Mouse (Mus musculus): ENCODE results near the gene Vmn2r11. TPM values are rescaled to one million over a fixed set of nuclear protein-coding genes. Genes with fewer than 3 reads are reported as not detected.

The Vmn2r11 gene
- not detected for total RNA-seq (2023)

GRCm38 (mm10) chr5:109059469-109059868 lies at the start of gene Vmn2r11:
Gene Vmn2r11 (minus strand): TSS chr5:109059569.

GRCm38 (mm10) chr5:109097850-109098249 lies 38.5 kb upstream of the Vmn2r11 start, which contains the start of gene Vmn2r12:
Gene Vmn2r12 (minus strand): TSS chr5:109097950.

DNA sequence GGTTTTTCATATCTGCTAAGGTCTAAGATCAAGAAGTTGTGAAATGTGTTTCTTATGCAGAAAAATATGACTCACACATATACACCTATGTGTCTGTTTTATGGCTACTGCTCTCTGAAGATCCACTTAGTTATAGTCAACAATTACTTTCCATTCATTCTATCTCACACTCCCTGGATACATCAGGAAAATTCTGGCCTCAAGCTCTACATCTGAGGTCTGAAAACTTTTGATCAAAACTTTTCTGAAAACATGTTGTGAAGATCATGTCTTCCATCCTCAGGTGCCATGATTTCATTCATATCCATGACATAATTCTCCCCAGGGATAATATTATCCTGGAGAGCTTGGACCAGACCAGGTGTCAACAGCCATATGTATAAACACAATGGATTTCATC lies 52.9 kb downstream of the Vmn2r11 start, which contains the start of gene Vmn2r10:
TSS of gene Vmn2r10 (minus strand) at position 101 of the 400 bp plus-strand sequence.

Other genes with a start within 250 kb of the Vmn2r11 start
- not detected for gene Vmn2r9, start 207.0 kb downstream of the Vmn2r11 start, total RNA-seq (2023)
- gene Vmn2r10, start 53.0 kb downstream of the Vmn2r11 start, total RNA-seq (2023) = not detected
- gene Vmn2r12, start 38.4 kb upstream of the Vmn2r11 start, total RNA-seq (2023) = not detected
- not detected for gene Vmn2r13, start 132.6 kb upstream of the Vmn2r11 start, total RNA-seq (2023)
- not detected for gene Vmn2r14, start 165.1 kb upstream of the Vmn2r11 start, total RNA-seq (2023)
- gene Vmn2r15, start 238.1 kb upstream of the Vmn2r11 start, total RNA-seq (2023) = not detected